Mouse (Mus musculus) ES-Bruce4 (cell line): ENCODE data around the gene Celf5. TPM values are rescaled to one million over a fixed set of nuclear protein-coding genes. Genes with fewer than 3 reads are reported as not detected.

Experiments
- H3K27ac ChIP-seq: 2 replicates; pipeline ENCODE4 v1.5.1; 2012; ENCODE audit warnings: low read length, inconsistent platforms; ENCODE audit not compliant: insufficient read depth
- H3K27me3 ChIP-seq: 2 replicates; pipeline ENCODE4 v1.6.1; 2012; ENCODE audit warnings: mild to moderate bottlenecking, low read length, inconsistent platforms; ENCODE audit not compliant: control insufficient read depth, poor library complexity, insufficient read depth, severe bottlenecking
- H3K36me3 ChIP-seq: 2 replicates; pipeline ENCODE4 v1.6.1; 2012; ENCODE audit warnings: inconsistent platforms, mild to moderate bottlenecking, low read length, moderate library complexity; ENCODE audit not compliant: control insufficient read depth, poor library complexity, insufficient read depth, severe bottlenecking
- H3K4me1 ChIP-seq: one replicate; pipeline ENCODE4 v1.8.1; 2011; ENCODE audit warnings: low read length; ENCODE audit not compliant: control insufficient read depth, insufficient read depth
- H3K4me3 ChIP-seq: 2 replicates; pipeline ENCODE4 v1.5.1; 2011; ENCODE audit warnings: low read depth, mild to moderate bottlenecking, low read length
- H3K9ac ChIP-seq: 2 replicates; pipeline ENCODE4 v1.6.1; 2012; ENCODE audit warnings: low read depth, mild to moderate bottlenecking, inconsistent platforms; ENCODE audit not compliant: poor library complexity, severe bottlenecking
- H3K9me3 ChIP-seq: replicated peaks from 2 replicates; pipeline ENCODE4 v1.6.1; 2012; ENCODE audit warnings: mild to moderate bottlenecking, low read length, inconsistent platforms; ENCODE audit not compliant: control insufficient read depth, poor library complexity, insufficient read depth, severe bottlenecking
- CTCF ChIP-seq: IDR thresholded peaks from one replicate; pipeline ENCODE4 v1.8.1; 2011; ENCODE audit warnings: low read depth, low read length
- EP300 ChIP-seq: IDR thresholded peaks from 2 replicates; pipeline ENCODE4 v1.6.1; 2011; ENCODE audit warnings: low read depth, low read length; ENCODE audit not compliant: insufficient read depth
- POLR2A ChIP-seq: IDR thresholded peaks from one replicate; pipeline ENCODE4 v1.8.1; 2011; ENCODE audit warnings: low read length; ENCODE audit not compliant: insufficient read depth
- polyA plus RNA-seq: library from polyadenylated mRNA; stranded (reverse); fragments of >200 nt; gene quantifications from 2 replicates; pipeline ENCODE4 v1.2.4, GENCODE M21; 2011; ENCODE audit warnings: low read depth; ENCODE audit not compliant: missing spikeins, insufficient read depth, insufficient read length

The Celf5 gene
- polyA plus RNA-seq, 1 experiment: 27.5 TPM

DNA sequence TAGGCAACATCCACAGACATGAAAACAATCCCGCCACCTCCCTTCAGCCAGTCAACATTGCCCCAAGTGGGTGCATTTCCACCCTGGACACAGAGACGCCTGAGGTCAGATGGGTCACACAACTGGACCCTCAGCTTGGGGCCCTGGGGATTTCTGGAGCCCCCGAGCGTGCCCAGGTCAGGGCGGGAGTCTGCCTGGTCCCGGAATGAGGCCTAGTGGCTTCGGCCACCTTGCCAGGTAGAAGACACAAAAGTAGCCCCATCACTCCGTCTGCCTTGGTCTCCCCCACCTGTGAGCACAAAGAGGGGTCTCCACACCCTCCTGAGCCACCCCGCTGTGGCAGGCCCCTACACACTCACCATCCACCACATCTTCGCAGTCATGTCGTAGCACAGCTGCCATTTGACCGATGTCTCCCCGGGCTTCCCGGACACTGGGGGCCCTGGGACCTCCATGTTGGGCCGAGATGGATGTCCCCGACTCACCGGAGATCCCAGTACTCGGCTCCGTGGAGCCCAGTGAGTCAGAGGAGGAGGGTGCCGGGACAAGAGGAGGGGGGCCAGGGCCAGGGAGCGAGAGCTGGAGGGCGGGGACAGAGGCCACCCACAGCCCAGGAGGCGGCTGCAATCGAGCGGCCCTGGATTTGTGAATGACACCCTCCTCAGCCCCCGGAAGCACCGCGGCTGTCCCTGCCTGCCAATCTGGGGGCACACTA, 27.2 kb downstream of the Celf5 start, which contains the start of gene Nfic:
Nfic (minus strand) TSS at position 455 of the 715 bp plus-strand sequence.
- Histone ChIP-seq H3K9ac (peak within 1 kb of the TSS; percentile 45; the same call in 1 of the 2 replicates), H3K27me3 (no peaks in the 10 kb centered on the region), H3K36me3 (no peaks in the 10 kb centered on the region), H3K4me1 (no peaks in the 10 kb centered on the region), H3K4me3 (peak within 1 kb of the TSS; percentile 23; the same call in 1 of the 2 replicates), H3K9me3 (no peaks in the 10 kb centered on the region), H3K27ac (no peak within 1 kb of the TSS)
- TF ChIP-seq POLR2A (no peak), CTCF (no peak), EP300 (no peak)

DNA sequence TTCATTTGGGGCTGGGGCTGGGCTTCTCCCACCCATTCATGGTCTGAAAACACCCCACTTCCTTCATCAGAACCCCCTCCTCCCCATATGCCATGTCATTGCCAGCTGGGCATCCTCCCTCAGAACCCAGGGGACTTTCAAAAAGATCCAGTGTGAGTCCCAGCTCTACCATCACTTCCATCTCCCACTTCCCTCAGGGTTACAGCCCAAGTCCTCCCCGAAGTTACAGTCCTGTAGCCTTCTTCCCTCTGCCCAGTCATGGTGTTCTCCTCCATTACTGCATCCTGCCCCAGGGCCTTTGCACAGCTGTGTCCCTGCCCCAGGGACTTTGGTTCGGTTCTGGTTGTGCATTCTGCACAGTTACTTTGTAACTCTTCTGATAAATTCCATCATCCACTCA, 28.4 kb downstream of the Celf5 start:
- H3K27me3 ChIP-seq: no peaks in the 10 kb centered on the region
- H3K27ac ChIP-seq: no peak overlapping the region
- H3K36me3 ChIP-seq: no peaks in the 10 kb centered on the region
- no peak overlapping the region for H3K9ac ChIP-seq
- H3K4me3 ChIP-seq: no peak overlapping the region
- no peak for TF ChIP-seq EP300
- no peak for TF ChIP-seq CTCF
- TF ChIP-seq POLR2A: no peak
- H3K9me3 ChIP-seq: no peaks in the 10 kb centered on the region
- no peaks in the 10 kb centered on the region for H3K4me1 ChIP-seq

- H3K36me3 ChIP-seq: no peaks in the 10 kb centered on the region
- no peaks in the 10 kb centered on the region for H3K9me3 ChIP-seq
- no peak for TF ChIP-seq EP300
- TF ChIP-seq CTCF: no peak
- no peak for TF ChIP-seq POLR2A
- no peak overlapping the region for H3K4me3 ChIP-seq
- no peaks in the 10 kb centered on the region for H3K4me1 ChIP-seq
- H3K27me3 ChIP-seq: no peaks in the 10 kb centered on the region
- H3K27ac ChIP-seq: no peak overlapping the region
- H3K9ac ChIP-seq: no peak overlapping the region
These were observed 29.6 kb downstream of the Celf5 start for GRCm38 (mm10) chr10:81452947-81453288.

- Histone ChIP-seq H3K9ac (no peak overlapping the region), H3K4me3 (peak overlapping the region; percentile 47), H3K4me1 (no peaks in the 10 kb centered on the region), H3K27me3 (no peaks in the 10 kb centered on the region), H3K36me3 (no peaks in the 10 kb centered on the region), H3K9me3 (no peaks in the 10 kb centered on the region), H3K27ac (no peak overlapping the region)
- TF ChIP-seq CTCF (no peak), EP300 (no peak), POLR2A (no peak)
These were observed 30.1 kb downstream of the Celf5 start for GRCm38 (mm10) chr10:81452237-81452946.

GRCm38 (mm10) chr10:81451365-81451745, 31.2 kb downstream of the Celf5 start:
- Histone ChIP-seq H3K9me3 (no peaks in the 10 kb centered on the region), H3K27me3 (no peaks in the 10 kb centered on the region), H3K36me3 (no peaks in the 10 kb centered on the region), H3K4me3 (no peak overlapping the region), H3K9ac (no peak overlapping the region), H3K4me1 (no peaks in the 10 kb centered on the region), H3K27ac (no peak overlapping the region)
- TF ChIP-seq POLR2A (no peak), CTCF (no peak), EP300 (no peak)

DNA sequence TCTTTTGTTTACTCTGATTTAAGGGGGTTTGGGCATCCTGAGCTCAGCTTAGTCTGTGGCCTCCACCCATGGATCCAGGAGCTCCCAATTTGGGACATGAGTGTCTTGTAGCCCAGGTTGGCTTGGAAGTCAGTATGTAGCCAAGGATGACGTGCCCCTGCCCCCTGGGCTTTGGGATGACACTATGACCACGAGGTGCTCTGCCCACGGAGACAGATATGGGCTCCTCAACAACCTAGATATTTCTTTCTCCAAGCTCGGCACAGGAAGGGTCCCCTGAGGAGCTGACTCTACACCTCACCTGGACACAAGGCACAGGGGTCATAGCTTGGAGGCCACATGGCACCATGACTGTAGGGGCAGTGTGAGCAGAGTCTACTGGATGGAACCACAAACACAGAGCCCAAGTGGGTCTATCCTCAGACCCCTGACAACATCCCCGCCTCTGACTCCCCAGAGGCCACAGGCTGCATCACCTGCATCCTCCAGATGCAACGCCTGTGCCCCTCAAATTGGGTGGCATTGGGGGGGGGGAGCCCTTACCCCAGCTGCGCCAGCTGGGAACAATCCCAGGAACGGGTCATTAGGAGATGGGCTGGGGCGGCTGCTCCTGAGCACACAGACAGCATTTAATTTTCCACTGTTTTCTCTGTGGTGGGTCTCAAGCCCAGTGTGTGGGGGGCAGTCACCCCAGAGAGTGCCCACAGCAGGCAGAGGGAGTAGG, 31.7 kb downstream of the Celf5 start:
- Histone ChIP-seq H3K4me3 (no peak overlapping the region), H3K36me3 (no peaks in the 10 kb centered on the region), H3K9ac (no peak overlapping the region), H3K27me3 (no peaks in the 10 kb centered on the region), H3K4me1 (no peaks in the 10 kb centered on the region), H3K9me3 (no peaks in the 10 kb centered on the region), H3K27ac (no peak overlapping the region)
- TF ChIP-seq CTCF (no peak), EP300 (no peak), POLR2A (no peak)
